19 mouse cellular contexts compared by ENCODE assay signal in genomic region chr19:14463281-14464079, GRCm38 (mm10).
DNase-seq lines count a peak whose midpoint lies in the region; ATAC-seq lines count a peak whose summit lies in the region.
"Had no signal": no experiment of that assay in that cellular context is flagged by ENCODE, and none has a peak within 500 bp of the region (broad histone marks: within the 10 kb centered on the region; RNA-seq: fewer than 3 reads in every experiment).

No protein-coding gene starts in this region.

- no peak for DNase-seq in heart, postnatal 36 days
- DNase-seq in left cerebral cortex, adult 18-20 months (ENCODE audit: low spot score in 2 of 2): peak; percentile 16 to 19
- no peak for DNase-seq in left cerebral cortex, postnatal 10 days (ENCODE audit: extremely low spot score in 1 of 2, low spot score in 2 of 2)
- DNase-seq in 3T3-L1 (ENCODE audit: low read depth, low spot score) (peak; percentile 49), NIH3T3 (ENCODE audit: low read depth) (peak; percentile 68)
- no peak for DNase-seq in limb, embryonic 10.5 days (ENCODE audit: low spot score)
- DNase-seq: adrenal gland, postnatal 10 days; cerebellum, adult 11-12 months; cerebellum, adult 9-10 months; cerebellum, postnatal 25 days; gastrocnemius, adult 2 months; gastrocnemius, postnatal 25 days had no signal

- H3K27ac ChIP-seq in heart, embryonic 14.5 days (replicated peaks in 1 of 2; ENCODE audit: control insufficient read depth in 1 of 2, insufficient read depth in 1 of 2, low read depth in 2 of 2, low read length in 2 of 2): no peak overlapping the region
- no peak overlapping the region for H3K27ac ChIP-seq in limb, embryonic 10.5 days
- H3K27ac ChIP-seq: embryonic facial prominence, embryonic 12.5 days; forebrain, embryonic 15.5 days; gastrocnemius, adult 2 months; heart, embryonic 15.5 days; hindbrain, embryonic 12.5 days had no signal

- 64% methylated on average over 5 of the region's 5 CpGs for WGBS in heart, embryonic 14.5 days
- 95% methylated on average over 5 of the region's 5 CpGs for WGBS in limb, embryonic 10.5 days

- no peaks in the 10 kb centered on the region for H3K9me3 ChIP-seq in heart, embryonic 14.5 days (ENCODE audit: control insufficient read depth, low read length)
- H3K9me3 ChIP-seq in limb, embryonic 10.5 days (replicated peaks): no peaks in the 10 kb centered on the region
- H3K9me3 ChIP-seq: embryonic facial prominence, embryonic 12.5 days; forebrain, embryonic 15.5 days; heart, embryonic 15.5 days; hindbrain, embryonic 12.5 days had no signal

- no peak for ATAC-seq in heart, embryonic 14.5 days (ENCODE audit: insufficient number of reproducible peaks, insufficient read depth, low FRiP score, low read depth)
- ATAC-seq: forebrain, embryonic 15.5 days; hindbrain, embryonic 16.5 days; inflammation-experienced regulatory T-cells, adult 6 months had no signal

- H3K4me2 ChIP-seq in heart, embryonic 14.5 days (ENCODE audit: low read length): peak overlapping the region; percentile 22
- H3K4me2 ChIP-seq: embryonic facial prominence, embryonic 12.5 days; forebrain, embryonic 15.5 days; heart, embryonic 15.5 days; hindbrain, embryonic 12.5 days had no signal

- intact Hi-C loops in heart, postnatal 36 days (cut with DNase I): no loop called here
- intact Hi-C loops in left cerebral cortex, postnatal 10 days (cut with DNase I): no loop called here

- H3K4me3 ChIP-seq in heart, embryonic 14.5 days (ENCODE audit: control insufficient read depth in 1 of 2, insufficient read depth in 1 of 2, low read depth in 1 of 2, low read length in 2 of 2): no peak overlapping the region
- no peak overlapping the region for H3K4me3 ChIP-seq in limb, embryonic 10.5 days
- H3K4me3 ChIP-seq: embryonic facial prominence, embryonic 12.5 days; forebrain, embryonic 15.5 days; gastrocnemius, adult 2 months; heart, embryonic 15.5 days; hindbrain, embryonic 12.5 days had no signal

- H3K36me3 ChIP-seq in heart, embryonic 14.5 days (ENCODE audit: control insufficient read depth, insufficient read depth, low read length): peaks cover 47% of the 10 kb centered on the region
- H3K36me3 ChIP-seq in limb, embryonic 10.5 days: peaks cover 67% of the 10 kb centered on the region

- peaks cover 14% of the 10 kb centered on the region for H3K27me3 ChIP-seq in heart, embryonic 14.5 days (ENCODE audit: control insufficient read depth, insufficient read depth, low read length)
- H3K27me3 ChIP-seq in limb, embryonic 10.5 days (ENCODE audit: low read depth, poor library complexity, severe bottlenecking): no peaks in the 10 kb centered on the region
- H3K27me3 ChIP-seq: embryonic facial prominence, embryonic 12.5 days; forebrain, embryonic 15.5 days; hindbrain, embryonic 12.5 days had no signal

- H3K4me1 ChIP-seq in heart, embryonic 14.5 days (ENCODE audit: control insufficient read depth in 2 of 2, insufficient read depth in 2 of 2, low read length in 2 of 2): peaks cover 0 to 4% of the 10 kb centered on the region in 2 experiments; a peak in 1 of 4 replicates
- no peaks in the 10 kb centered on the region for H3K4me1 ChIP-seq in limb, embryonic 10.5 days
- H3K4me1 ChIP-seq: embryonic facial prominence, embryonic 12.5 days; forebrain, embryonic 15.5 days; hindbrain, embryonic 12.5 days had no signal

- no peak overlapping the region for H3K9ac ChIP-seq in heart, embryonic 14.5 days (ENCODE audit: low read length)
- H3K9ac ChIP-seq: embryonic facial prominence, embryonic 12.5 days; forebrain, embryonic 15.5 days; heart, embryonic 15.5 days; hindbrain, embryonic 12.5 days had no signal

Comparison
In these comparisons a context has a peak if more than half of its experiments do, and no peak if none do; other contexts are left out.
1. DNase-seq: peak in left cerebral cortex, adult 18-20 months (2 of 2), 3T3-L1 (single experiment) and NIH3T3 (single experiment); none in heart, postnatal 36 days (0 of 2), left cerebral cortex, postnatal 10 days (0 of 2) and limb, embryonic 10.5 days (single experiment).